Mouse (Mus musculus) heart, postnatal 4 days (tissue): Measurements from ENCODE around the gene Nsun5. TPM values are rescaled to one million over a fixed set of nuclear protein-coding genes. Genes with fewer than 3 reads are reported as not detected.
A peak's percentile ranks its signal among the peaks of the same experiment; 100 is the strongest.

Source experiments
- DNase-seq: peaks from one replicate; pipeline ENCODE4 v3.0.0; 2021
- microRNA-seq, 2 experiments: library from miRNA; unstranded; fragments of <30 nt; microRNA quantifications; one replicate each; pipeline ENCODE4 v1.2.0; 2021 to 2022
- total RNA-seq, 2 experiments: library from RNA; stranded (reverse); gene quantifications; 2 replicates each; pipeline ENCODE4 v1.2.3; 2021

Nsun5 gene
- total RNA-seq, 2 experiments from 2014 or later, result 14.5 to 15.1 TPM

- DNase-seq, result peak; percentile 78
Observed at GRCm38 (mm10) chr5:135375167-135375566, 5.4 kb downstream of the Nsun5 start.

GRCm38 (mm10) chr5:135376341-135376740, 6.6 kb downstream of the Nsun5 start:
- no peak for DNase-seq

- DNase-seq, result no peak
Observed at GRCm38 (mm10) chr5:135380681-135381080, 10.9 kb downstream of the Nsun5 start.

- no peak for DNase-seq
Observed at GRCm38 (mm10) chr5:135381356-135381925, 11.7 kb downstream of the Nsun5 start.

GRCm38 (mm10) chr5:135382746-135383145, 13.0 kb downstream of the Nsun5 start:
- no peak for DNase-seq

- DNase-seq, result no peak
Observed at GRCm38 (mm10) chr5:135383771-135384170, 14.0 kb downstream of the Nsun5 start.

GRCm38 (mm10) chr5:135394004-135394823, 24.5 kb downstream of the Nsun5 start, which contains the start of gene Pom121:
TSS of gene Pom121 (minus strand) at chr5:135394546.
- peak; percentile 86 for DNase-seq

GRCm38 (mm10) chr5:135395826-135396225, 26.1 kb downstream of the Nsun5 start:
- DNase-seq, result peak; percentile 47

GRCm38 (mm10) chr5:135399382-135399781, 29.6 kb downstream of the Nsun5 start:
- DNase-seq, result no peak

GRCm38 (mm10) chr5:135400244-135400643, 30.5 kb downstream of the Nsun5 start:
- peak; percentile 91 for DNase-seq

GRCm38 (mm10) chr5:135404623-135405022, 34.9 kb downstream of the Nsun5 start:
- peak; percentile 31 for DNase-seq

- no peak for DNase-seq
Observed at GRCm38 (mm10) chr5:135405437-135405836, 35.7 kb downstream of the Nsun5 start.

- DNase-seq, result no peak
Observed at GRCm38 (mm10) chr5:135408114-135408513, 38.4 kb downstream of the Nsun5 start.

GRCm38 (mm10) chr5:135410266-135410665, 40.5 kb downstream of the Nsun5 start:
- DNase-seq, result no peak

Small RNA genes within 50 kb of the gene (microRNA-seq; reads per million reads assigned to microRNA genes)
- gene Mir7033, result 0.69 to 1.4 reads per million in 2 experiments

Other genes with a start within 250 kb of the Nsun5 start
- 10 to 100 TPM; 15.8 to 18.4 TPM for gene Tbl2, start 220.3 kb upstream of the Nsun5 start, total RNA-seq
- 10 to 100 TPM; 31.1 to 31.9 TPM for gene Bcl7b, start 201.7 kb upstream of the Nsun5 start, total RNA-seq
- gene Baz1b, start 182.7 kb upstream of the Nsun5 start, total RNA-seq, result 10 to 100 TPM; 53.9 to 54.3 TPM
- 1 to 10 TPM; 1.2 to 1.7 TPM for gene Fzd9, start 118.7 kb upstream of the Nsun5 start, total RNA-seq
- gene Fkbp6, start 19.9 kb upstream of the Nsun5 start, total RNA-seq, result under 1 TPM; 0.69 to 0.74 TPM
- gene Trim50, start 16.7 kb upstream of the Nsun5 start, total RNA-seq, result not detected
- 10 to 100 TPM; 31.9 to 32.1 TPM for gene Pom121, start 24.6 kb downstream of the Nsun5 start, total RNA-seq
- 10 to 100 TPM; 40.7 to 43.9 TPM for gene Hip1, start 175.2 kb downstream of the Nsun5 start, total RNA-seq
- gene Ccl26, start 193.6 kb downstream of the Nsun5 start, total RNA-seq, result not detected
- gene Ccl24, start 203.1 kb downstream of the Nsun5 start, total RNA-seq, result under 1 TPM; 0.29 to 0.52 TPM